Mouse (Mus musculus) myocyte (in vitro differentiated cells): ENCODE results near the gene Shank2.

ENCODE experiments used
- MAX ChIP-seq: IDR thresholded peaks from one replicate; pipeline ENCODE4 v1.6.1; 2011; ENCODE audit warnings: low read depth, mild to moderate bottlenecking, control low read depth
- POLR2A ChIP-seq: IDR thresholded peaks from one replicate; pipeline ENCODE4 v1.6.1; 2011; ENCODE audit warnings: low read depth, mild to moderate bottlenecking, control low read depth, moderate library complexity; ENCODE audit not compliant: insufficient read length
- POLR2AphosphoS2 ChIP-seq: IDR thresholded peaks from one replicate; pipeline ENCODE4 v1.6.1; 2011; ENCODE audit warnings: low read depth, control low read depth; ENCODE audit not compliant: insufficient read length
- SRF ChIP-seq: IDR thresholded peaks from one replicate; pipeline ENCODE4 v1.6.1; 2011; ENCODE audit warnings: low read depth; ENCODE audit not compliant: control insufficient read depth, insufficient read length
- TCF12 ChIP-seq: IDR thresholded peaks from one replicate; pipeline ENCODE4 v1.6.1; 2011; ENCODE audit warnings: mild to moderate bottlenecking, control low read depth; ENCODE audit not compliant: poor library complexity, insufficient read depth, severe bottlenecking
- USF1 ChIP-seq: IDR thresholded peaks from one replicate; pipeline ENCODE4 v1.6.1; 2011; ENCODE audit warnings: low read depth, mild to moderate bottlenecking, control low read depth, moderate library complexity

- no peak for TF ChIP-seq POLR2AphosphoS2
- TF ChIP-seq TCF12, result no peak
- TF ChIP-seq POLR2A, result no peak
- no peak for TF ChIP-seq SRF
- no peak for TF ChIP-seq USF1
- TF ChIP-seq MAX, result no peak
Measured at GRCm38 (mm10) chr7:144301646-144302045, 299.9 kb downstream of the Shank2 start.
